Comparison of ENCODE assay signal across 29 mouse cellular contexts in genomic region chr7:79562385-79562784, GRCm38 (mm10). TPM values are rescaled to one million over a fixed set of nuclear protein-coding genes. Genes with fewer than 3 reads are reported as not detected.
DNase-seq lines count a peak whose midpoint lies in the region; ATAC-seq and TF ChIP-seq lines count a peak whose summit lies in the region.
"Had no signal": no experiment of that assay in that cellular context is flagged by ENCODE, and none has a peak within 500 bp of the region (broad histone marks: within the 10 kb centered on the region; RNA-seq: fewer than 3 reads in every experiment).

No protein-coding gene starts in this region.

- intact Hi-C loops in heart, postnatal 10 days (cut with DNase I): no loop called here

- in situ Hi-C loops in CH12.LX (cut with MboI; ENCODE audit: low pct_ligation_motif_present, low pct_unique_long_range_greater_than_20kb, low sequenced_read_pairs): no loop called here

- H3K79me2 ChIP-seq in CH12.LX (replicated peaks; ENCODE audit: control insufficient read depth, extremely low read depth, insufficient read depth, poor library complexity, severe bottlenecking): no peaks in the 10 kb centered on the region

- H3K9me3 ChIP-seq in CH12.LX (replicated peaks; ENCODE audit: low read length): no peaks in the 10 kb centered on the region
- H3K9me3 ChIP-seq in midbrain, postnatal 0 days (ENCODE audit: low read length): no peaks in the 10 kb centered on the region
- H3K9me3 ChIP-seq: embryonic facial prominence, embryonic 13.5 days; embryonic facial prominence, embryonic 15.5 days; forebrain, embryonic 10.5 days; forebrain, embryonic 13.5 days had no signal

- H3K27me3 ChIP-seq in CH12.LX (replicated peaks): peaks cover 76% of the 10 kb centered on the region
- peaks cover 2% of the 10 kb centered on the region for H3K27me3 ChIP-seq in midbrain, postnatal 0 days (ENCODE audit: insufficient read depth, low read length)
- H3K27me3 ChIP-seq: forebrain, embryonic 13.5 days had no signal

- ATAC-seq in midbrain, postnatal 0 days (ENCODE audit: low FRiP score): no peak
- ATAC-seq: activated CD4-positive, CD25-positive, alpha-beta regulatory T cell, adult 4 months; CD4-positive, CD25-positive, alpha-beta regulatory T cell, adult 4 months; forebrain, embryonic 13.5 days; forebrain, embryonic 16.5 days; Patski had no signal

- H3K4me3 ChIP-seq in CH12.LX (replicated peaks in 1 of 3; ENCODE audit: low read depth in 2 of 3, low read length in 2 of 3, poor library complexity in 1 of 3): no peak overlapping the region
- H3K4me3 ChIP-seq in midbrain, postnatal 0 days (ENCODE audit: low read depth, low read length): no peak overlapping the region
- H3K4me3 ChIP-seq: embryonic facial prominence, embryonic 13.5 days; embryonic facial prominence, embryonic 15.5 days; erythroblast, embryonic 14.5 days; forebrain, embryonic 10.5 days; forebrain, embryonic 13.5 days had no signal

- H3K9ac ChIP-seq in CH12.LX (ENCODE audit: insufficient read depth, low read depth): no peak overlapping the region
- no peak overlapping the region for H3K9ac ChIP-seq in midbrain, postnatal 0 days (replicated peaks; ENCODE audit: low read length, poor library complexity, severe bottlenecking)
- H3K9ac ChIP-seq: embryonic facial prominence, embryonic 13.5 days; embryonic facial prominence, embryonic 15.5 days; forebrain, embryonic 13.5 days had no signal

- peak; percentile 68 for DNase-seq in heart, adult 11 months
- DNase-seq in heart, postnatal 10 days: no peak
- DNase-seq in CH12.LX (ENCODE audit: extremely low read depth) (peak; percentile 17), R1 (ENCODE audit: low read depth, low spot score) (peak; percentile 58)
- peak; percentile 15 for DNase-seq in c-Kit-positive CD71-positive TER-119-negative erythroid progenitor cells, embryonic 14.5 days (ENCODE audit: low read depth)
- DNase-seq in frontal cortex, postnatal 10 days (ENCODE audit: low spot score in 2 of 2): no peak
- DNase-seq in testis, postnatal 14 days (ENCODE audit: low spot score): no peak
- no peak for DNase-seq in midbrain, postnatal 0 days (ENCODE audit: low spot score)
- DNase-seq: adrenal gland, adult 8-10 months; adrenal gland, postnatal 14 days; adrenal gland, postnatal 36 days; B cell, adult 2 months; cerebellum, adult 11 months; cerebellum, adult 18-20 months; cerebellum, adult 8-10 months; cerebellum, adult 9-11 months; cerebellum, postnatal 14 days; cerebellum, postnatal 36 days; embryo, embryonic 11 days had no signal

- no peak for TF ChIP-seq POLR2A in CH12.LX (IDR thresholded peaks at IDR 0.05; ENCODE audit: low read depth, low read length)

- 49% methylated on average over 5 of the region's 5 CpGs for WGBS in midbrain, postnatal 0 days

- dilution Hi-C loops in CH12.LX (cut with MboI; ENCODE audit: extremely low pct_ligation_motif_present, extremely low pct_unique_long_range_greater_than_20kb, low sequenced_read_pairs): no loop called here

- H3K27ac ChIP-seq in CH12.LX (ENCODE audit: insufficient read depth, low read depth): no peak overlapping the region
- no peak overlapping the region for H3K27ac ChIP-seq in midbrain, postnatal 0 days (ENCODE audit: low read depth, low read length)
- H3K27ac ChIP-seq: embryonic facial prominence, embryonic 13.5 days; embryonic facial prominence, embryonic 15.5 days; forebrain, embryonic 10.5 days; forebrain, embryonic 13.5 days had no signal

- no peaks in the 10 kb centered on the region for H3K36me3 ChIP-seq in CH12.LX (replicated peaks in 1 of 2; ENCODE audit: control insufficient read depth in 1 of 2, insufficient read depth in 1 of 2, low read length in 1 of 2)
- H3K36me3 ChIP-seq in midbrain, postnatal 0 days (ENCODE audit: insufficient read depth, low read length): no peaks in the 10 kb centered on the region
- H3K36me3 ChIP-seq: embryonic facial prominence, embryonic 13.5 days; embryonic facial prominence, embryonic 15.5 days; forebrain, embryonic 10.5 days had no signal

- no peak overlapping the region for H3K4me2 ChIP-seq in CH12.LX (ENCODE audit: insufficient read depth, low read depth, poor library complexity, severe bottlenecking)
- H3K4me2 ChIP-seq in midbrain, postnatal 0 days (ENCODE audit: low read depth, low read length, poor library complexity, severe bottlenecking): no peak overlapping the region
- H3K4me2 ChIP-seq: embryonic facial prominence, embryonic 13.5 days; embryonic facial prominence, embryonic 15.5 days; forebrain, embryonic 13.5 days had no signal

- no peak for TF ChIP-seq CTCF in CH12.LX (conservative IDR thresholded peaks at IDR 0.05 in 1 of 2, IDR thresholded peaks at IDR 0.05 in 1 of 2; ENCODE audit: low read depth in 2 of 2, low read length in 2 of 2)
- no peak for TF ChIP-seq CTCF in midbrain, postnatal 0 days (IDR thresholded peaks at IDR 0.05)

- no peaks in the 10 kb centered on the region for H3K4me1 ChIP-seq in CH12.LX (ENCODE audit: control insufficient read depth in 1 of 2, insufficient read depth in 2 of 2)
- H3K4me1 ChIP-seq in midbrain, postnatal 0 days (ENCODE audit: insufficient read depth, low read length): no peaks in the 10 kb centered on the region
- H3K4me1 ChIP-seq: embryonic facial prominence, embryonic 13.5 days; embryonic facial prominence, embryonic 15.5 days had no signal

- TF ChIP-seq EP300 in CH12.LX (IDR thresholded peaks at IDR 0.05; ENCODE audit: low read length): no peak

- TF ChIP-seq RAD21 in CH12.LX (IDR thresholded peaks at IDR 0.05; ENCODE audit: low read depth, low read length): no peak

TF ChIP-seq in CH12.LX, 34 proteins besides CTCF, POLR2A, EP300 and RAD21:
- TF ChIP-seq NELFE (IDR thresholded peaks at IDR 0.05; ENCODE audit: low read depth, low read length) (no peak), RCOR1 (conservative IDR thresholded peaks at IDR 0.05; ENCODE audit: low read depth, low read length) (no peak), TCF12 (IDR thresholded peaks at IDR 0.05; ENCODE audit: low read depth, low read length) (no peak), SMC3 (IDR thresholded peaks at IDR 0.05; ENCODE audit: low read depth, low read length) (no peak), NRF1 (IDR thresholded peaks at IDR 0.05; ENCODE audit: low read depth, low read length) (no peak), MYC (IDR thresholded peaks at IDR 0.05; ENCODE audit: low read depth, low read length) (no peak), GABPA (IDR thresholded peaks at IDR 0.05; ENCODE audit: insufficient replicate concordance, low read depth, low read length) (no peak), ELF1 (IDR thresholded peaks at IDR 0.05; ENCODE audit: low read depth, low read length) (no peak), POLR2AphosphoS2 (IDR thresholded peaks at IDR 0.05; ENCODE audit: low read depth, low read length) (no peak), CHD1 (IDR thresholded peaks at IDR 0.05; ENCODE audit: low read depth, low read length) (no peak), ZC3H11A (IDR thresholded peaks at IDR 0.05; ENCODE audit: low read depth, low read length) (no peak), BHLHE40 (IDR thresholded peaks at IDR 0.05; ENCODE audit: low read depth, low read length) (no peak), ZNF384 (IDR thresholded peaks at IDR 0.05; ENCODE audit: low read depth, low read length) (no peak), HCFC1 (IDR thresholded peaks at IDR 0.05; ENCODE audit: low read depth, low read length) (no peak), E2F4 (IDR thresholded peaks at IDR 0.05; ENCODE audit: insufficient replicate concordance, low read depth, low read length) (no peak), SIN3A (IDR thresholded peaks at IDR 0.05; ENCODE audit: low read length) (no peak), ZKSCAN1 (IDR thresholded peaks at IDR 0.05; ENCODE audit: borderline replicate concordance, low read depth, low read length) (no peak), IRF4 (IDR thresholded peaks at IDR 0.05; ENCODE audit: low read depth, low read length) (no peak), TBP (conservative IDR thresholded peaks at IDR 0.05; ENCODE audit: low read depth, low read length) (no peak)

RNA-seq across cellular contexts. Expression of gene Rhcg, which starts 55.1 kb away (rescaled TPM):
- under 1 TPM in 1 of 2 experiments, not detected in 1; 0.26 TPM for total RNA-seq in heart, postnatal 10 days (2021)
- total RNA-seq in CH12.LX (2012; rRNA removed) (not detected in 2 replicates), CH12.LX (2014; rRNA removed) (not detected in 2 replicates)
- not detected in 2 replicates for polyA plus RNA-seq in CH12.LX (2012; ENCODE audit: insufficient read length, low read depth)
- 2.2 and 2.6 TPM in 2 replicates for total RNA-seq in midbrain, postnatal 0 days (2014; rRNA removed)
- 4.3 and 4.8 TPM in 2 replicates for polyA plus RNA-seq in midbrain, postnatal 0 days (2015; fragmentation: Nextera tagmentation; extraction: Ambion mirVana)
- total RNA-seq: common myeloid progenitor, adult 5-6 weeks had no signal
- polyA plus RNA-seq: activated CD4-positive, CD25-positive, alpha-beta regulatory T cell, adult 4 months; CD4-positive, CD25-positive, alpha-beta regulatory T cell, adult 4 months had no signal

Comparison
In these comparisons a context has a peak if more than half of its experiments do, and no peak if none do; other contexts are left out.
1. DNase-seq: peak in heart, adult 11 months (single experiment), CH12.LX (single experiment), R1 (single experiment) and c-Kit-positive CD71-positive TER-119-negative erythroid progenitor cells, embryonic 14.5 days (single experiment); none in heart, postnatal 10 days (0 of 2), frontal cortex, postnatal 10 days (0 of 2), testis, postnatal 14 days (single experiment) and midbrain, postnatal 0 days (single experiment).